Mouse (Mus musculus): Measurements from ENCODE around the gene Zmiz1. TPM values are rescaled to one million over a fixed set of nuclear protein-coding genes. Genes with fewer than 3 reads are reported as not detected.

The Zmiz1 gene
- polyA plus RNA-seq, 1 experiment from 2014 or later: 37.4 TPM

GRCm38 (mm10) chr14:25422946-25423345 lies 36.0 kb upstream of the Zmiz1 start:
- no peaks in the 10 kb centered on the region for H3K27me3 ChIP-seq (replicated peaks; ENCODE audit: control insufficient read depth, insufficient read depth, low read length)
- no peak overlapping the region for H3K4me3 ChIP-seq (ENCODE audit: low read depth, low read length)
- DNase-seq (ENCODE audit: low spot score) (no peak), ATAC-seq (replicated peaks; ENCODE audit: low FRiP score, low TSS enrichment, low read depth) (no peak)
- no peak overlapping the region for H3K27ac ChIP-seq (ENCODE audit: low read depth)
- WGBS: 45% methylated on average over 1 of the region's 1 CpGs
- no peaks in the 10 kb centered on the region for H3K9me3 ChIP-seq (ENCODE audit: control insufficient read depth, low read length)
- no peak overlapping the region for H3K9ac ChIP-seq (ENCODE audit: low read length)
- peaks cover 23% of the 10 kb centered on the region for H3K4me1 ChIP-seq (replicated peaks; ENCODE audit: control insufficient read depth, insufficient read depth, low read length)
- H3K4me2 ChIP-seq (ENCODE audit: low read length): no peak overlapping the region
- no peaks in the 10 kb centered on the region for H3K36me3 ChIP-seq (ENCODE audit: control insufficient read depth, insufficient read depth, low read length)

DNA sequence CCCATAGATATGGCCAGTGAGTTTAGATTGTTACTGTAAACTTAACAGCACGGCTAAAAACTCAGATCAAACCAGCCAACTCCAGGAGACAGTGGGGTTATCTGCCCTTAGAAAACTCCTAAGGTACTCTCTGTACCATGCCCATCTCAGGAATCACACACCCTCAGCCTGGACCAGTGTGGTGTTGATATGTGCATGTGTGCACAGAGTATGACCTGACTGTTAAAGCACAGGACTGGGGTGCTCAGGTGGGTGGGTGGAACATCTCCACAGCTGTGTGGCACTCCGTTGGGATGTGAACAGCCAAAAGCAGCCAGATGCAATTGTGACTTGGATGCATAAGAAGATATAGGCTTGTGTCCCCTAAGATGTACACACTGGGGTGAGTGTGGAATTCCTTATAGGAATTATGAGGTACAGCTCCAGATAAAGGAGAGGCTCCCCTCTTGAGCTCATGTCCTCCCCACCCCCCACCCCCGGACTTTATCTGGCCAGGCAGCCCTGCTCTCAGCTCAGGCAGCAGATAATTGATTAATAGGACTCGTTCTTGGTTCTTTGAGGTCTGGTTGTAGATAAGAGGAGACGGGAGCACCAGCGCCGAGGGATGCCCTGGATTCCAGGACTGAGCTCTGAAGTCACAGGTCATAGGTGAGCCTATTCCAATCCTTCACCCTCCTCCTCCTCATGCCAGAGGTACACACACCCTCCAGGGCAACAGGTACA lies 35.1 kb upstream of the Zmiz1 start:
- DNase-seq (ENCODE audit: low spot score) (no peak), ATAC-seq (replicated peaks; ENCODE audit: low FRiP score, low TSS enrichment, low read depth) (no peak)
- no peaks in the 10 kb centered on the region for H3K9me3 ChIP-seq (ENCODE audit: control insufficient read depth, low read length)
- H3K4me2 ChIP-seq (ENCODE audit: low read length): no peak overlapping the region
- peaks cover 23% of the 10 kb centered on the region for H3K4me1 ChIP-seq (replicated peaks; ENCODE audit: control insufficient read depth, insufficient read depth, low read length)
- H3K4me3 ChIP-seq (ENCODE audit: low read depth, low read length): no peak overlapping the region
- no peak overlapping the region for H3K9ac ChIP-seq (ENCODE audit: low read length)
- H3K27ac ChIP-seq (ENCODE audit: low read depth): no peak overlapping the region
- no peaks in the 10 kb centered on the region for H3K27me3 ChIP-seq (replicated peaks; ENCODE audit: control insufficient read depth, insufficient read depth, low read length)
- WGBS: 33% methylated on average over 7 of the region's 7 CpGs
- no peaks in the 10 kb centered on the region for H3K36me3 ChIP-seq (ENCODE audit: control insufficient read depth, insufficient read depth, low read length)

- no peaks in the 10 kb centered on the region for H3K27me3 ChIP-seq (replicated peaks; ENCODE audit: control insufficient read depth, insufficient read depth, low read length)
- H3K4me2 ChIP-seq (ENCODE audit: low read length): no peak overlapping the region
- H3K27ac ChIP-seq (ENCODE audit: low read depth): no peak overlapping the region
- H3K9me3 ChIP-seq (ENCODE audit: control insufficient read depth, low read length): no peaks in the 10 kb centered on the region
- DNase-seq (ENCODE audit: low spot score) (no peak), ATAC-seq (replicated peaks; ENCODE audit: low FRiP score, low TSS enrichment, low read depth) (no peak)
- no peaks in the 10 kb centered on the region for H3K4me1 ChIP-seq (replicated peaks; ENCODE audit: control insufficient read depth, insufficient read depth, low read length)
- no peak overlapping the region for H3K9ac ChIP-seq (ENCODE audit: low read length)
- no peaks in the 10 kb centered on the region for H3K36me3 ChIP-seq (ENCODE audit: control insufficient read depth, insufficient read depth, low read length)
- no peak overlapping the region for H3K4me3 ChIP-seq (ENCODE audit: low read depth, low read length)
These were observed 20.7 kb upstream of the Zmiz1 start for GRCm38 (mm10) chr14:25438255-25438654.

DNA sequence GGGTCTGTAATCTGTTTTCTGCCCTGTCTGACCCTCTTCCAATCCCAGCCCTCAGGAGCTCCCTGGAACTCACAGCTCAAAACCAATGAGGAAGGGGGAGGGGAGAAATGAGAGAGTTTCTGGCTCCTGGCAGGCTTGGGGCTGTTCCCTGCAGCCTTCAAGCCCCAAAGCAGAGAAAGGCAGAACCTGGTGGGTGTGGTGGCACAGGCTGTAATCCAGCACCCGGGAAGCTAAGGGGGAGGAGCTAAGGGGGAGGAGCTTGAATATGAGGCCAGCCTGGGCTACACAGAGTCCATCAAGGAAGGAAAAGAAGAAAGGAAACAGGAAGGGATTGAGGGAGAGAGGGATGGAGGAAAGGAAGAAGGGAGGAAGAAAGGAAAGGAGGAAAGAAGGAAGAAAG lies 18.9 kb upstream of the Zmiz1 start:
- Histone ChIP-seq H3K27ac (ENCODE audit: low read depth) (no peak overlapping the region), H3K9me3 (ENCODE audit: control insufficient read depth, low read length) (no peaks in the 10 kb centered on the region), H3K27me3 (replicated peaks; ENCODE audit: control insufficient read depth, insufficient read depth, low read length) (no peaks in the 10 kb centered on the region), H3K4me3 (ENCODE audit: low read depth, low read length) (no peak overlapping the region), H3K4me1 (replicated peaks; ENCODE audit: control insufficient read depth, insufficient read depth, low read length) (no peaks in the 10 kb centered on the region), H3K36me3 (ENCODE audit: control insufficient read depth, insufficient read depth, low read length) (no peaks in the 10 kb centered on the region), H3K9ac (ENCODE audit: low read length) (no peak overlapping the region), H3K4me2 (ENCODE audit: low read length) (no peak overlapping the region)
- WGBS: 17% methylated on average over 1 of the region's 1 CpGs
- ATAC-seq (replicated peaks; ENCODE audit: low FRiP score, low TSS enrichment, low read depth) (no peak), DNase-seq (ENCODE audit: low spot score) (no peak)

DNA sequence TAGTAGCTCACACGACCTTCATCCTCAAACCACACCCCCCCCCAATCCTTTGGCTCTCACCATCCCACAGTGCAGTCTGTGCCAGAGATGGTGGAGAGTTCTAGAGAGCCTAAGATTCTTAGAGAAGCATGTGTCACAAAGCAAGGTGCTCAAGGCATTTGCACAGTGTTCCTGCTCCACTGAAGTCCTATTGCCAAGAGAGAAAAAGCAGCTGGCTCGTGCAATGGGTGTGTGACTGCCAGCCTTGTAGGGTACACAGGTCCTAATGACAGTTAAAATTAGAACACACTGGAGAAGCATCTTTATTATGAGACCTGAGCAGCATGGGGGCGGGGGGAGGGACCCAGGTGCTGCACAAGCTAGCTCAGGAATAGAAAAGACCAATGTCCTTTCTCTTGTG lies 18.2 kb upstream of the Zmiz1 start:
- Histone ChIP-seq H3K4me1 (replicated peaks; ENCODE audit: control insufficient read depth, insufficient read depth, low read length) (no peaks in the 10 kb centered on the region), H3K27me3 (replicated peaks; ENCODE audit: control insufficient read depth, insufficient read depth, low read length) (no peaks in the 10 kb centered on the region), H3K36me3 (ENCODE audit: control insufficient read depth, insufficient read depth, low read length) (no peaks in the 10 kb centered on the region), H3K9ac (ENCODE audit: low read length) (no peak overlapping the region), H3K4me2 (ENCODE audit: low read length) (no peak overlapping the region), H3K9me3 (ENCODE audit: control insufficient read depth, low read length) (no peaks in the 10 kb centered on the region), H3K27ac (ENCODE audit: low read depth) (no peak overlapping the region), H3K4me3 (ENCODE audit: low read depth, low read length) (no peak overlapping the region)
- 56% methylated on average over 3 of the region's 3 CpGs for WGBS
- ATAC-seq (replicated peaks; ENCODE audit: low FRiP score, low TSS enrichment, low read depth): no peak
- DNase-seq (ENCODE audit: low spot score): no peak

DNA sequence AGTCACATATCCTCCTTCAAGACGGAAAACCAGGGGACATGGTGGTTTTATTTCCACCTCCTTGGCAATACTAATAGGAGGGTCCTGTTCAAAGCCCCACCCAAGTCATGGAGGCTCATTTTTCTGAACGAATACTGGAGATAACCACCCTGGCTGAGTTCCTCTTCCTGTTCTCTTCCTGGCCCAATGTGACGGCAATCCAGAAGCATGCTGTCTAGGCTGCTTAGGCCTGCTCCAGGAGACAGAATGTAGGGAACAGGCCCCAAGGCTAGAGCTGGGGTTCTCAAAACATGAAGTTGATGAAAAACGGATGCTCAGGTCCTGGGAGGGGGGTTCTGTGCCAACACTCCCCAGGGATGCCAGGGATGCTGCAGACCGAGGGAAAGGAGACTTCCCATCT lies 17.5 kb upstream of the Zmiz1 start:
- Histone ChIP-seq H3K36me3 (ENCODE audit: control insufficient read depth, insufficient read depth, low read length) (no peaks in the 10 kb centered on the region), H3K9me3 (ENCODE audit: control insufficient read depth, low read length) (no peaks in the 10 kb centered on the region), H3K9ac (ENCODE audit: low read length) (no peak overlapping the region), H3K27ac (ENCODE audit: low read depth) (no peak overlapping the region), H3K4me1 (replicated peaks; ENCODE audit: control insufficient read depth, insufficient read depth, low read length) (no peaks in the 10 kb centered on the region), H3K4me2 (ENCODE audit: low read length) (no peak overlapping the region), H3K4me3 (ENCODE audit: low read depth, low read length) (no peak overlapping the region), H3K27me3 (replicated peaks; ENCODE audit: control insufficient read depth, insufficient read depth, low read length) (no peaks in the 10 kb centered on the region)
- WGBS: 73% methylated on average over 5 of the region's 5 CpGs
- ATAC-seq (replicated peaks; ENCODE audit: low FRiP score, low TSS enrichment, low read depth) (no peak), DNase-seq (ENCODE audit: low spot score) (no peak)

DNA sequence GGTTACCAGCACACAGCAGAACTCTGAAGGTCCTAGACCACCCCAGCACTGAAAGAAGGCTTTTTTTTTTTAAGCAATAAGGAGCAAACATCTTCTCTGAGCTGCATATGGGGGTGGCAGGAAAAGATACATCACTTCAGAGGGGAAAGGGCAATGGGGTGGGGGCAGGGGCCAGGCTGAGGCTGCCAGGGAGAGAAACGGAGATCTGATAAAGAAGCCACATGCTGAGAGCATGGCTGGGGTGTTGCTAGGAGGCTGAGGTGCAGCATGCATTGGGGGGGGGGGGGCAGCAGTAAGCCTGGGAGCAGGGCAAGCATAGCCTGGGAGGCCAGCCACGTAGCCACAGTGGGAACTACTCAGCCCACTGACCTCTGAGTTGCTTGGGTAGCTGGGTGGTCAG lies 16.3 kb upstream of the Zmiz1 start:
- no peak overlapping the region for H3K9ac ChIP-seq (ENCODE audit: low read length)
- H3K4me2 ChIP-seq (ENCODE audit: low read length): no peak overlapping the region
- H3K27ac ChIP-seq (ENCODE audit: low read depth): no peak overlapping the region
- no peaks in the 10 kb centered on the region for H3K36me3 ChIP-seq (ENCODE audit: control insufficient read depth, insufficient read depth, low read length)
- H3K4me1 ChIP-seq (replicated peaks; ENCODE audit: control insufficient read depth, insufficient read depth, low read length): no peaks in the 10 kb centered on the region
- no peaks in the 10 kb centered on the region for H3K27me3 ChIP-seq (replicated peaks; ENCODE audit: control insufficient read depth, insufficient read depth, low read length)
- no peak for ATAC-seq (replicated peaks; ENCODE audit: low FRiP score, low TSS enrichment, low read depth)
- no peak for DNase-seq (ENCODE audit: low spot score)
- no peak overlapping the region for H3K4me3 ChIP-seq (ENCODE audit: low read depth, low read length)
- H3K9me3 ChIP-seq (ENCODE audit: control insufficient read depth, low read length): no peaks in the 10 kb centered on the region
- 43% methylated on average over 2 of the region's 2 CpGs for WGBS

- H3K9ac ChIP-seq (ENCODE audit: low read length): no peak overlapping the region
- WGBS: 89% methylated on average over 6 of the region's 6 CpGs
- H3K27me3 ChIP-seq (replicated peaks; ENCODE audit: control insufficient read depth, insufficient read depth, low read length): no peaks in the 10 kb centered on the region
- no peaks in the 10 kb centered on the region for H3K9me3 ChIP-seq (ENCODE audit: control insufficient read depth, low read length)
- no peak overlapping the region for H3K27ac ChIP-seq (ENCODE audit: low read depth)
- H3K4me2 ChIP-seq (ENCODE audit: low read length): no peak overlapping the region
- no peaks in the 10 kb centered on the region for H3K36me3 ChIP-seq (ENCODE audit: control insufficient read depth, insufficient read depth, low read length)
- H3K4me3 ChIP-seq (ENCODE audit: low read depth, low read length): no peak overlapping the region
- H3K4me1 ChIP-seq (replicated peaks; ENCODE audit: control insufficient read depth, insufficient read depth, low read length): peaks cover 5% of the 10 kb centered on the region
- ATAC-seq (replicated peaks; ENCODE audit: low FRiP score, low TSS enrichment, low read depth) (no peak), DNase-seq (ENCODE audit: low spot score) (no peak)
These were observed 11.7 kb upstream of the Zmiz1 start for GRCm38 (mm10) chr14:25447136-25447775.

- no peak overlapping the region for H3K4me2 ChIP-seq (ENCODE audit: low read length)
- no peak overlapping the region for H3K27ac ChIP-seq (ENCODE audit: low read depth)
- H3K4me3 ChIP-seq (ENCODE audit: low read depth, low read length): no peak overlapping the region
- H3K9me3 ChIP-seq (ENCODE audit: control insufficient read depth, low read length): no peaks in the 10 kb centered on the region
- ATAC-seq (replicated peaks; ENCODE audit: low FRiP score, low TSS enrichment, low read depth): no peak
- no peaks in the 10 kb centered on the region for H3K36me3 ChIP-seq (ENCODE audit: control insufficient read depth, insufficient read depth, low read length)
- no peaks in the 10 kb centered on the region for H3K27me3 ChIP-seq (replicated peaks; ENCODE audit: control insufficient read depth, insufficient read depth, low read length)
- no peak for DNase-seq (ENCODE audit: low spot score)
- H3K9ac ChIP-seq (ENCODE audit: low read length): no peak overlapping the region
- peaks cover 5% of the 10 kb centered on the region for H3K4me1 ChIP-seq (replicated peaks; ENCODE audit: control insufficient read depth, insufficient read depth, low read length)
- WGBS: 80% methylated on average over 2 of the region's 2 CpGs
These were observed 10.5 kb upstream of the Zmiz1 start for GRCm38 (mm10) chr14:25448471-25448870.
